Mouse (Mus musculus) CD4-positive, CD25-positive, alpha-beta regulatory T cell, adult 9 weeks (primary cell): ENCODE results near the gene Hnrnpd. TPM values are rescaled to one million over a fixed set of nuclear protein-coding genes. Genes with fewer than 3 reads are reported as not detected.

Source experiments
- polyA plus RNA-seq: library from polyadenylated mRNA; unstranded; fragments of 100-300 nt; shearing (Covaris generic); gene quantifications from one replicate; pipeline ENCODE4 v1.2.1, GENCODE M21; 2017

Hnrnpd gene
- 15.9 TPM for polyA plus RNA-seq

GRCm38 (mm10) chr5:99978699-99979442 is at the start of gene Hnrnpd, which contains the start of gene 4930524J08Rik:
Gene Hnrnpd, minus strand, starts transcription at chr5:99978938.
Gene 4930524J08Rik, plus strand, starts transcription at chr5:99979061.

GRCm38 (mm10) chr5:99906181-99906956 is 72.4 kb downstream of the Hnrnpd start, which contains the start of gene Vamp9:
Gene Vamp9, plus strand, starts transcription at chr5:99906254.

Other genes starting within 250 kb of the Hnrnpd start
- gene Rasgef1b, start 249.9 kb downstream of the Hnrnpd start, polyA plus RNA-seq: 4.5 TPM
- gene Vamp9, start 72.7 kb downstream of the Hnrnpd start, polyA plus RNA-seq: 0.76 TPM
- gene 4930524J08Rik, start 123 bp upstream of the Hnrnpd start, polyA plus RNA-seq: not detected
- gene Hnrnpdl, start 60.7 kb upstream of the Hnrnpd start, polyA plus RNA-seq: 128 TPM
- gene Enoph1, start 61.0 kb upstream of the Hnrnpd start, polyA plus RNA-seq: 37.9 TPM
- gene Tmem150c, start 180.9 kb upstream of the Hnrnpd start, polyA plus RNA-seq: not detected